23 mouse cellular contexts compared by ENCODE assay signal in genomic region chr8:111527149-111527548, GRCm38 (mm10). TPM values are rescaled to one million over a fixed set of nuclear protein-coding genes. Genes with fewer than 3 reads are reported as not detected.
DNase-seq lines count a peak whose midpoint lies in the region; ATAC-seq and TF ChIP-seq lines count a peak whose summit lies in the region.
"Had no signal": no experiment of that assay in that cellular context is flagged by ENCODE, and none has a peak within 500 bp of the region (broad histone marks: within the 10 kb centered on the region; RNA-seq: fewer than 3 reads in every experiment).

No protein-coding gene starts in this region.

- H3K4me3 ChIP-seq in spleen, adult 2 months (ENCODE audit: extremely low read depth, insufficient read depth, insufficient read length) = no peak overlapping the region
- 0 out of 2 replicates have a peak overlapping the region, but pooled peaks have one; percentile 15 for H3K4me3 ChIP-seq in bone marrow macrophage, adult 2 months (ENCODE audit: insufficient read depth, low read length)
- H3K4me3 ChIP-seq: embryonic facial prominence, embryonic 10.5 days; forebrain, embryonic 12.5 days; heart, adult 2 months; heart, embryonic 15.5 days; liver, embryonic 12.5 days; neural tube, embryonic 13.5 days had no signal

- no peaks in the 10 kb centered on the region for H3K36me3 ChIP-seq in spleen, adult 2 months (ENCODE audit: control insufficient read depth, insufficient read depth, low read length)
- H3K36me3 ChIP-seq: embryonic facial prominence, embryonic 10.5 days; forebrain, embryonic 12.5 days; heart, embryonic 15.5 days; liver, embryonic 12.5 days; neural tube, embryonic 13.5 days had no signal

- ATAC-seq in megakaryocyte, adult 5-6 weeks (ENCODE audit: poor library complexity, severe bottlenecking) = peak; percentile 33
- ATAC-seq: hindbrain, embryonic 16.5 days; liver, embryonic 12.5 days had no signal

- no peaks in the 10 kb centered on the region for H3K27me3 ChIP-seq in spleen, adult 2 months (ENCODE audit: control insufficient read depth, insufficient read depth, low read length)
- H3K27me3 ChIP-seq: forebrain, embryonic 12.5 days; heart, embryonic 15.5 days; liver, embryonic 12.5 days; neural tube, embryonic 13.5 days had no signal

- DNase-seq in spleen, adult 2 months (ENCODE audit: low read depth in 1 of 2, low spot score in 2 of 2) = no peak
- no peak for DNase-seq in spleen, postnatal 4 days (ENCODE audit: low spot score in 2 of 2)
- peak; percentile 56 for DNase-seq in thymus, postnatal 25 days
- DNase-seq in urinary bladder, postnatal 10 days (ENCODE audit: low spot score) = no peak
- no peak for DNase-seq in layer of hippocampus, adult 8-10 months (ENCODE audit: low spot score in 2 of 2)
- DNase-seq in gastrocnemius, postnatal 4 days (ENCODE audit: low spot score in 2 of 2) = no peak
- DNase-seq: adrenal gland, postnatal 10 days; cerebellum, adult 11 months; cerebellum, postnatal 25 days; gastrocnemius, postnatal 10 days; heart, adult 2 months; kidney, adult 18-20 months; kidney, postnatal 10 days; lung, adult 2 months; right cerebral cortex, adult 18-20 months had no signal

- H3K27ac ChIP-seq in spleen, adult 2 months (ENCODE audit: insufficient read depth, low read length) = peak overlapping the region; percentile 55
- peak overlapping the region; percentile 74 for H3K27ac ChIP-seq in bone marrow macrophage, adult 2 months (ENCODE audit: insufficient read depth, low read depth, low read length)
- H3K27ac ChIP-seq: embryonic facial prominence, embryonic 10.5 days; forebrain, embryonic 12.5 days; heart, adult 2 months; heart, embryonic 15.5 days; liver, embryonic 12.5 days; neural tube, embryonic 13.5 days had no signal

- H3K4me1 ChIP-seq in spleen, adult 2 months (ENCODE audit: control insufficient read depth, insufficient read depth, insufficient read length) = peaks cover 3% of the 10 kb centered on the region; the same call in 1 of the 2 replicates
- H3K4me1 ChIP-seq in bone marrow macrophage, adult 2 months (ENCODE audit: control insufficient read depth, insufficient read depth, low read length) = peaks cover 29% of the 10 kb centered on the region
- H3K4me1 ChIP-seq: forebrain, embryonic 12.5 days; heart, embryonic 15.5 days; liver, embryonic 12.5 days; neural tube, embryonic 13.5 days had no signal

- no peak for TF ChIP-seq CTCF in spleen, adult 2 months (IDR thresholded peaks at IDR 0.05; ENCODE audit: extremely low read depth, insufficient read depth, insufficient read length, insufficient replicate concordance)
- TF ChIP-seq CTCF in bone marrow macrophage, adult 2 months (IDR thresholded peaks at IDR 0.05; ENCODE audit: low read depth, low read length) = no peak

- WGBS in spleen, adult 2 months = 35% methylated on average over 8 of the region's 8 CpGs

- no peak for TF ChIP-seq POLR2A in spleen, adult 2 months (IDR thresholded peaks at IDR 0.05; ENCODE audit: low read depth, low read length)
- TF ChIP-seq POLR2A in bone marrow macrophage, adult 2 months (IDR thresholded peaks at IDR 0.05; ENCODE audit: borderline replicate concordance, low read depth, low read length) = no peak

RNA-seq across cellular contexts. Expression of gene Wdr59, which starts 5.3 kb away (rescaled TPM):
- polyA plus RNA-seq in spleen, adult 2 months (2012; rRNA removed) = 4.6 and 5.0 TPM in 2 replicates
- polyA plus RNA-seq in bone marrow macrophage, adult 2 months (2012; ENCODE audit: insufficient read depth, insufficient read length, missing spikeins) = 4.8 and 5.7 TPM in 2 replicates
- total RNA-seq in megakaryocyte, adult 5-6 weeks (2015) = 3.1 and 3.3 TPM in 2 replicates
- total RNA-seq in megakaryocyte, adult 5-6 weeks (2017) = 1.5 and 2.1 TPM in 2 replicates
- total RNA-seq in layer of hippocampus, adult 8-10 months (2022) = 10 to 100 TPM; 22.7 to 24.5 (median 23.7) TPM
- total RNA-seq in gastrocnemius, postnatal 4 days (2021) = 10 to 100 TPM; 13.0 to 13.3 TPM

RNA-seq across cellular contexts. Expression of gene Znrf1, which starts 8.7 kb away (rescaled TPM):
- polyA plus RNA-seq in spleen, adult 2 months (2012; rRNA removed) = 62.9 and 73.2 TPM in 2 replicates
- 88.8 and 97.7 TPM in 2 replicates for polyA plus RNA-seq in bone marrow macrophage, adult 2 months (2012; ENCODE audit: insufficient read depth, insufficient read length, missing spikeins)
- 67.1 and 73.4 TPM in 2 replicates for total RNA-seq in megakaryocyte, adult 5-6 weeks (2015)
- total RNA-seq in megakaryocyte, adult 5-6 weeks (2017) = 39.3 and 50.3 TPM in 2 replicates
- total RNA-seq in layer of hippocampus, adult 8-10 months (2022) = 100 to 1,000 TPM in 1 of 4 experiments, 10 to 100 TPM in 3; 89.8 to 117 (median 93.0) TPM
- total RNA-seq in gastrocnemius, postnatal 4 days (2021) = 10 to 100 TPM; 69.2 to 70.8 TPM
